Mouse (Mus musculus) liver, adult 2 months (tissue): ENCODE measurements around the gene Sh3pxd2a. TPM values are rescaled to one million over a fixed set of nuclear protein-coding genes. Genes with fewer than 3 reads are reported as not detected.

ENCODE experiments used
- DNase-seq: peaks from one replicate; pipeline ENCODE4 v3.0.0-alpha.2; 2011; ENCODE audit warnings: low read depth, low spot score; ENCODE audit errors: extremely low read depth
- H3K27ac ChIP-seq: fragments of 200-500 bp; replicated peaks from 2 replicates; pipeline ENCODE4 v1.5.1; 2012; ENCODE audit warnings: low read depth, mild to moderate bottlenecking, control low read depth, inconsistent platforms, low read length; ENCODE audit not compliant: insufficient read depth
- H3K27me3 ChIP-seq: fragments of 200-500 bp; 2 replicates; pipeline ENCODE4 v1.6.1; 2012; ENCODE audit warnings: mild to moderate bottlenecking, moderate library complexity, low read length, inconsistent platforms; ENCODE audit not compliant: control insufficient read depth, insufficient read depth
- H3K36me3 ChIP-seq: fragments of 200-500 bp; 2 replicates; pipeline ENCODE4 v1.6.1; 2012; ENCODE audit warnings: low read length, inconsistent platforms; ENCODE audit not compliant: control insufficient read depth, insufficient read depth
- H3K4me1 ChIP-seq: fragments of 200-500 bp; 2 replicates; pipeline ENCODE4 v1.6.1; 2011; ENCODE audit warnings: low read length; ENCODE audit not compliant: control insufficient read depth, insufficient read depth
- H3K4me3 ChIP-seq: fragments of 200-500 bp; 2 replicates; pipeline ENCODE4 v1.5.1; 2011; ENCODE audit warnings: low read depth, mild to moderate bottlenecking, control low read depth, low read length, moderate library complexity; ENCODE audit not compliant: insufficient read depth
- H3K79me2 ChIP-seq: fragments of 200-500 bp; 2 replicates; pipeline ENCODE4 v1.6.1; 2012; ENCODE audit warnings: inconsistent platforms, mild to moderate bottlenecking, low read length, moderate library complexity; ENCODE audit not compliant: control insufficient read depth, insufficient read depth
- H3K9ac ChIP-seq: fragments of 200-500 bp; 2 replicates; pipeline ENCODE4 v1.6.1; 2012; ENCODE audit warnings: low read depth, mild to moderate bottlenecking, control low read depth, inconsistent platforms, low read length
- CTCF ChIP-seq: fragments of 200-500 bp; IDR thresholded peaks from 2 replicates; pipeline ENCODE4 v1.5.1; 2011; ENCODE audit warnings: low read depth, low read length, control low read depth
- POLR2A ChIP-seq: fragments of 200-500 bp; IDR thresholded peaks from 2 replicates; pipeline ENCODE4 v1.6.1; 2011; ENCODE audit warnings: low read length, control low read depth; ENCODE audit not compliant: insufficient read depth; ENCODE audit errors: extremely low read depth
- WGBS: fragments of 180-500 bp; shearing (Covaris S2); methylation state at CpG from one replicate; pipeline ENCODE4 v1.1.7; 2018; 5-methylcytosine and 5-hydroxymethylcytosine counted together
- polyA plus RNA-seq: library from polyadenylated mRNA; depleted of rRNA; stranded (reverse); fragments of >200 nt; gene quantifications from 2 replicates; pipeline ENCODE4 v1.2.3, GENCODE M21; 2012
- total RNA-seq: library from RNA; depleted of rRNA; stranded (reverse); fragments of >200 nt; gene quantifications from 2 replicates; pipeline ENCODE4 v1.2.3, GENCODE M21; 2014

Gene Sh3pxd2a
- total and polyA plus RNA-seq, 2 experiments = 4.2 to 10.0 TPM

DNA sequence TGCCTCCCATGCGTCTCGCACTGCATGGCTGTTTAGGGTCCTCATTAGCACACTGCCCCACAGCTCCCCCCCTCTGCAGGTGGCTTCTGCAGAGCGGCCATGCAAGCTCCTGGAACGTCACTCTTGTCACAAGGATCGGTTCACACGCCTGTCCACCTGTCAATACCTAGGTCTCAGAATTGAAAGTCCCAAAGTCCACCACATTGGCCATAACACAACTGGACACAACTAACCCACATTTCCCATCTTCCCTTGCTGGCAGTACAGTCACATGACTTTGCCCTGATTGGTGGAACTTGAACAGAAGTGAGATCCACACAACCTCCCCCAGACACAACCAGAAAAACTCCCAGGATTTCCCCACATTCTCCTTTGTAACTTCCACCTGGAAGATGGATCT is 53.9 kb downstream of the Sh3pxd2a start:
- H3K4me1 ChIP-seq = peaks cover 36% of the 10 kb centered on the region

DNA sequence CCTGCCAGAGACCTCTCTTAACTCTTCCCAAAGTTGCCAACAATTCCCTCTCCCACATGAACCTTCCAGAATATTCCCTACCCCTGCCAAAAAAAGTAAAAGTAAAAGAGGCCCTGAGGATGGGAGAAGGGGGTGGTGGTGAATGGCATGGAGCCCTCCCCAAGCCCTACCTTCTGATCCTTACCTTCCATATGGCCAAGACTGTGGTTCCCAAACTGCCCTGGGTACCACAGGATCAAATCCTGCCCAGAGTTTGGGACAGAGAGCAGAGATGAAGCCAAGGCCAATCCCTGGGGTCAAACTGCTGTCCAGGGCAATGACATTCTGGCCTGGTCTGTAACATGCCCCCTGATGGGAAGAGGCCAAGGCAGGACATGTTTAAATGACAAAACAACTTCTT is 55.1 kb downstream of the Sh3pxd2a start:
- Histone ChIP-seq H3K36me3 (no peaks in the 10 kb centered on the region), H3K79me2 (no peaks in the 10 kb centered on the region; the same call in 1 of the 2 replicates), H3K9ac (no peak overlapping the region), H3K4me1 (peaks cover 36% of the 10 kb centered on the region), H3K4me3 (no peak overlapping the region), H3K27me3 (no peaks in the 10 kb centered on the region), H3K27ac (no peak overlapping the region; the same call in 1 of the 2 replicates)
- TF ChIP-seq POLR2A = no peak
- TF ChIP-seq CTCF = no peak
- DNase-seq = peak; percentile 79

More for the DNA sequence above, 53.9 kb downstream of the Sh3pxd2a start:
- Histone ChIP-seq H3K9ac (no peak overlapping the region), H3K36me3 (no peaks in the 10 kb centered on the region), H3K79me2 (no peaks in the 10 kb centered on the region), H3K27ac (peak overlapping the region; percentile 25), H3K4me3 (no peak overlapping the region; the same call in 1 of the 2 replicates), H3K27me3 (no peaks in the 10 kb centered on the region)
- TF ChIP-seq CTCF = no peak
- no peak for TF ChIP-seq POLR2A
- 43% methylated on average over 6 of the region's 6 CpGs for WGBS
- DNase-seq = peak; percentile 96

DNA sequence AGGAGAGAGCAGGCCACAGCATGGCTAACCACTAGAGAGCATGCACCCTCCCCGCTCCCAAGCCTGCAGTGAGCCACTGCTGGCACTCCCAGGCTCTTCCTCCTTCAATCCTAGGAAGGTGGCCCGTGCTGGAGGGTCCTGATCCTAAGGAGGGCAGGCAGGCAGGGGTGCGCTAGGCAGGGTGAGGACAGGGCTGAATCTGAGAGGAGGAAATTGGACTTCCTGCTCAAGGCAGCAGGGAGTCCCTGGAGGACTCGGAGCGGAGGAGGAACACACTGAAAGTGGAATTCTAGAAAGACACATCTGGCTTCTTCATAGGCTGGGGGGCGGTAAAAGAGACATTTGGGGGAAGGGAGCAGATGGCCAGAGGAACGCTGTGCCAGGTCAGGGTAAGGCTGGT is 55.5 kb downstream of the Sh3pxd2a start:
- peaks cover 41% of the 10 kb centered on the region for H3K4me1 ChIP-seq
- no peaks in the 10 kb centered on the region; the same call in 1 of the 2 replicates for H3K79me2 ChIP-seq
- TF ChIP-seq CTCF (no peak), POLR2A (no peak)
- H3K27me3 ChIP-seq = no peaks in the 10 kb centered on the region
- H3K9ac ChIP-seq = 0 out of 2 replicates have a peak overlapping the region, but pooled peaks have one; percentile 1
- DNase-seq = no peak
- no peak overlapping the region for H3K27ac ChIP-seq
- no peak overlapping the region for H3K4me3 ChIP-seq
- WGBS = 77% methylated on average over 7 of the region's 7 CpGs
- no peaks in the 10 kb centered on the region for H3K36me3 ChIP-seq

DNA sequence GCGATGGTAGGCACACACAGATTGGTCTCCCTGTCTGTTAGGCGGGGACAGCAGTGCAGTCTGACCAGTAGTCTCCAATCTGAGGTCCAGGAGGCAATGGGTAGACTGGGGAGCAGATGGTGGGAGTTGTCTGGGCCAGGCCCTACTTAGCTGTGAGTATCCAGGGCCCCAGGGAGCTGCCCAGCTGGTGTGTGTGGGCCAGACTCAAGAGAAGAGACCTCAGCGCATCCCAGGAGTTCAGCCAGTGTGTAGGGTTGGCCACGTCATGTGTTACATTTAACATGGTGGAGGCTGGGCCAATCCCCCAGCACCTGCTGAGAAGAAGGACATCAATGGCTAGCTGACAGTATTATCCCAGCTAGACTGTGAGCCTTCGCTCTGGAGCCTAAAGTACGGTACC is 56.9 kb downstream of the Sh3pxd2a start:
- TF ChIP-seq POLR2A = no peak
- TF ChIP-seq CTCF = no peak
- H3K27me3 ChIP-seq = no peaks in the 10 kb centered on the region
- no peak for DNase-seq
- H3K4me1 ChIP-seq = peaks cover 51% of the 10 kb centered on the region
- 85% methylated on average over 6 of the region's 6 CpGs for WGBS
- no peaks in the 10 kb centered on the region; the same call in 1 of the 2 replicates for H3K79me2 ChIP-seq
- H3K36me3 ChIP-seq = no peaks in the 10 kb centered on the region
- peak overlapping the region; percentile 29 for H3K27ac ChIP-seq
- H3K9ac ChIP-seq = no peak overlapping the region
- H3K4me3 ChIP-seq = no peak overlapping the region

DNA sequence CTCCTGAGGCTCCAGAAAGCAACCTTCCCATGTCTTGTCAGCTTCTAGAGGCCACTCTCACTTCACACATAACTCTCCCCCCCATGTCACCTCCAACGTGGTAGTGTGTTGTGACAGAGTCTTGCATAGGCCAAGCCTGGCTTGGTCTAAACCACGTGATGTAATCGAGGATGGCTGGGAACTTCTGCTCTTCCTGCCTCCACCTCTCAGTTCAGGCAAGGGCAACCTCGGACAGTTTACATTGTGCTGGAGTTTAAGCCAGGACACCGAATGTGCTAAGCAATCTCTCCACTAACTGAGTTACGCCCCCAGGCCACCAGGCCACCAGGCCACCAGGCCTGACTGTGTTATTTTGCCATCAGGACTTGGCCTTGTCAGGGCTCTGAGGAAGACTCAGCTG is 57.7 kb downstream of the Sh3pxd2a start:
- Histone ChIP-seq H3K79me2 (no peaks in the 10 kb centered on the region; the same call in 1 of the 2 replicates), H3K27me3 (no peaks in the 10 kb centered on the region), H3K4me3 (no peak overlapping the region), H3K36me3 (no peaks in the 10 kb centered on the region), H3K9ac (no peak overlapping the region), H3K27ac (peak overlapping the region; percentile 67), H3K4me1 (peaks cover 56% of the 10 kb centered on the region)
- TF ChIP-seq CTCF (no peak), POLR2A (no peak)
- 11% methylated on average over 6 of the region's 6 CpGs for WGBS
- DNase-seq = peak; percentile 95

DNA sequence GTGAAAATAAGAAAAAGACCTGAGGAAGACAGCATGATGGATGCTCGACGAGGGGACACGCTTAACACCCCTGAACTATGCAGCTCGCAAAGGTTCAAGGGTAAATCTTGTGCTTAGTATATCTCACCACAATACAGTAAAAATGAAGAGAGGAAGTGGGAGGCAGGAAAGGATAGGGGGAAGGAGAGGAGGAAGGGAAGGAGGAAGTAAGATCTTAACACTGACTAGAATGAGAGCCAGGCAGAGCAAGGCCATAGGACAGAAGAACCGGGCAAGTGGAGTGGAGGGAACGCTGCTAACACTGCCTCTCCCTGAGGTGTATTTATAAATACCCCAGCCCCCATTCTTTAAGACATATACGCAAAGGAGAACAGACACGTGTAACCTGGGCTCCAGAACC is 58.7 kb downstream of the Sh3pxd2a start:
- no peak for DNase-seq
- Histone ChIP-seq H3K9ac (no peak overlapping the region), H3K79me2 (peaks cover 4% of the 10 kb centered on the region; the same call in 1 of the 2 replicates), H3K36me3 (no peaks in the 10 kb centered on the region), H3K27ac (no peak overlapping the region), H3K4me3 (no peak overlapping the region), H3K27me3 (no peaks in the 10 kb centered on the region), H3K4me1 (peaks cover 52% of the 10 kb centered on the region)
- TF ChIP-seq POLR2A (no peak), CTCF (no peak)
- 84% methylated on average over 8 of the region's 8 CpGs for WGBS
